Mouse (Mus musculus) liver, postnatal 0 days (tissue): ENCODE measurements around the gene Obsl1. TPM values are rescaled to one million over a fixed set of nuclear protein-coding genes. Genes with fewer than 3 reads are reported as not detected.

ENCODE experiments used
- ATAC-seq: fragments of 200-750 bp; cut with Nextera tagmentation; 2 replicates; pipeline ENCODE4 v1.8.0; 2017; ENCODE audit warnings: mild to moderate bottlenecking, moderate library complexity
- DNase-seq: peaks from one replicate; pipeline ENCODE4 v3.0.0-alpha.2; 2016
- H3K27ac ChIP-seq: fragments of 300-500 bp; sonication (generic); 2 replicates; pipeline ENCODE4 v1.5.1; 2014; ENCODE audit warnings: antibody characterized with exemption, moderate library complexity, mild to moderate bottlenecking, low read depth
- H3K27me3 ChIP-seq: fragments of 300-500 bp; sonication (generic); 2 replicates; pipeline ENCODE4 v1.6.1; 2014; ENCODE audit warnings: low read length, control low read depth, mixed read lengths; ENCODE audit not compliant: insufficient read depth
- H3K36me3 ChIP-seq: fragments of 300-500 bp; sonication (generic); replicated peaks from 2 replicates; pipeline ENCODE4 v1.6.1; 2014; ENCODE audit warnings: mild to moderate bottlenecking, control low read depth, low read length, moderate library complexity, mixed read lengths; ENCODE audit not compliant: insufficient read depth
- H3K4me1 ChIP-seq: fragments of 300-500 bp; sonication (generic); 2 replicates; pipeline ENCODE4 v1.6.1; 2014; ENCODE audit warnings: antibody characterized with exemption, mild to moderate bottlenecking, control low read depth; ENCODE audit not compliant: insufficient read depth
- H3K4me2 ChIP-seq: fragments of 300-500 bp; sonication (generic); 2 replicates; pipeline ENCODE4 v1.6.1; 2014; ENCODE audit warnings: low read depth, mild to moderate bottlenecking, low read length, moderate library complexity, mixed read lengths
- H3K4me3 ChIP-seq: fragments of 300-500 bp; sonication (generic); 2 replicates; pipeline ENCODE4 v1.5.1; 2014; ENCODE audit warnings: low read depth, low read length
- H3K9ac ChIP-seq: fragments of 300-500 bp; sonication (generic); replicated peaks from 2 replicates; pipeline ENCODE4 v1.6.1; 2014; ENCODE audit warnings: mild to moderate bottlenecking, moderate library complexity
- H3K9me3 ChIP-seq: fragments of 300-500 bp; sonication (generic); 2 replicates; pipeline ENCODE4 v1.6.1; 2016; ENCODE audit warnings: mild to moderate bottlenecking, control low read depth, low read length, mixed read lengths
- CTCF ChIP-seq: sonication (generic); IDR thresholded peaks from 2 replicates; pipeline ENCODE4 v1.5.1; 2016; ENCODE audit warnings: antibody characterized with exemption, low read depth
- EP300 ChIP-seq: IDR thresholded peaks from 2 replicates; pipeline ENCODE4 v1.6.1; 2016; ENCODE audit warnings: antibody characterized with exemption, low read depth, mild to moderate bottlenecking
- WGBS: fragments of 180-500 bp; shearing (Covaris S2); extraction: QIAGEN DNeasy Blood & Tissue Kit; methylation state at CpG from one replicate; pipeline ENCODE4 v1.1.7; 2014; ENCODE audit not compliant: insufficient replicate concordance; 5-methylcytosine and 5-hydroxymethylcytosine counted together
- polyA plus RNA-seq: library from polyadenylated mRNA; unstranded; fragments of >200 nt; fragmentation: Nextera tagmentation; extraction: Ambion mirVana; gene quantifications from 2 replicates; pipeline ENCODE4 v1.2.1, GENCODE M21; 2015

Obsl1 gene
- polyA plus RNA-seq, 1 experiment from 2014 or later: 3.4 TPM

GRCm38 (mm10) chr1:75477966-75478290, 28.3 kb downstream of the Obsl1 start:
- ATAC-seq: no peak
- Histone ChIP-seq H3K9ac (no peak overlapping the region), H3K4me1 (peaks cover 22% of the 10 kb centered on the region), H3K4me2 (peak overlapping the region; percentile 96), H3K36me3 (0 out of 2 replicates have a peak, but pooled peaks cover 6% of the 10 kb centered on the region), H3K27ac (no peak overlapping the region), H3K27me3 (peaks cover 55% of the 10 kb centered on the region), H3K4me3 (peak overlapping the region; percentile 66; the same call in 1 of the 2 replicates), H3K9me3 (no peaks in the 10 kb centered on the region)
- DNase-seq: no peak
- TF ChIP-seq CTCF (no peak), EP300 (no peak)
- WGBS: 41% methylated on average over 3 of the region's 3 CpGs

GRCm38 (mm10) chr1:75477264-75477965, 28.8 kb downstream of the Obsl1 start:
- H3K4me3 ChIP-seq: 0 out of 2 replicates have a peak overlapping the region, but pooled peaks have one; percentile 15
- peaks cover 22% of the 10 kb centered on the region for H3K4me1 ChIP-seq
- H3K9ac ChIP-seq: no peak overlapping the region
- H3K9me3 ChIP-seq: no peaks in the 10 kb centered on the region
- 0 out of 2 replicates have a peak, but pooled peaks cover 6% of the 10 kb centered on the region for H3K36me3 ChIP-seq
- peak; percentile 86 for TF ChIP-seq CTCF
- no peak for TF ChIP-seq EP300
- peak overlapping the region; percentile 36 for H3K4me2 ChIP-seq
- H3K27ac ChIP-seq: no peak overlapping the region
- peak; percentile 16 for ATAC-seq
- peak; percentile 90 for DNase-seq
- peaks cover 50% of the 10 kb centered on the region for H3K27me3 ChIP-seq
- WGBS: 10% methylated on average over 35 of the region's 35 CpGs

GRCm38 (mm10) chr1:75476441-75476840, 29.8 kb downstream of the Obsl1 start:
- H3K4me1 ChIP-seq: peaks cover 22% of the 10 kb centered on the region
- peaks cover 40% of the 10 kb centered on the region for H3K27me3 ChIP-seq
- H3K27ac ChIP-seq: no peak overlapping the region
- H3K36me3 ChIP-seq: 0 out of 2 replicates have a peak, but pooled peaks cover 6% of the 10 kb centered on the region
- no peak overlapping the region for H3K9ac ChIP-seq
- no peaks in the 10 kb centered on the region for H3K9me3 ChIP-seq
- ATAC-seq: no peak
- H3K4me2 ChIP-seq: no peak overlapping the region
- 87% methylated on average over 11 of the region's 11 CpGs for WGBS
- H3K4me3 ChIP-seq: no peak overlapping the region
- TF ChIP-seq EP300: no peak
- no peak for TF ChIP-seq CTCF
- no peak for DNase-seq

GRCm38 (mm10) chr1:75469287-75469825, 36.9 kb downstream of the Obsl1 start:
- Histone ChIP-seq H3K36me3 (0 out of 2 replicates have a peak, but pooled peaks cover 2% of the 10 kb centered on the region), H3K27ac (no peak overlapping the region), H3K27me3 (peaks cover 38% of the 10 kb centered on the region), H3K9ac (no peak overlapping the region), H3K9me3 (no peaks in the 10 kb centered on the region), H3K4me2 (no peak overlapping the region), H3K4me1 (0 out of 2 replicates have a peak, but pooled peaks cover 4% of the 10 kb centered on the region), H3K4me3 (no peak overlapping the region)
- DNase-seq: no peak
- 73% methylated on average over 17 of the region's 17 CpGs for WGBS
- no peak for ATAC-seq
- TF ChIP-seq EP300: no peak
- no peak for TF ChIP-seq CTCF

GRCm38 (mm10) chr1:75467215-75467927, 38.9 kb downstream of the Obsl1 start:
- Histone ChIP-seq H3K4me3 (no peak overlapping the region), H3K9me3 (no peaks in the 10 kb centered on the region), H3K27ac (no peak overlapping the region), H3K9ac (no peak overlapping the region), H3K4me1 (0 out of 2 replicates have a peak, but pooled peaks cover 10% of the 10 kb centered on the region), H3K27me3 (peaks cover 42% of the 10 kb centered on the region), H3K36me3 (no peaks in the 10 kb centered on the region), H3K4me2 (no peak overlapping the region)
- TF ChIP-seq CTCF (peak; percentile 90), EP300 (no peak)
- ATAC-seq (peak; percentile 66), DNase-seq (peak; percentile 82)
- WGBS: 11% methylated on average over 14 of the region's 14 CpGs

- peak; percentile 51 for ATAC-seq
- H3K27ac ChIP-seq: no peak overlapping the region
- no peak overlapping the region for H3K4me3 ChIP-seq
- peak overlapping the region; percentile 3; the same call in 1 of the 2 replicates for H3K4me2 ChIP-seq
- no peak for DNase-seq
- H3K9me3 ChIP-seq: no peaks in the 10 kb centered on the region
- H3K9ac ChIP-seq: peak overlapping the region; percentile 30; the same call in 1 of the 2 replicates
- WGBS: 51% methylated on average over 5 of the region's 5 CpGs
- H3K4me1 ChIP-seq: 0 out of 2 replicates have a peak, but pooled peaks cover 10% of the 10 kb centered on the region
- TF ChIP-seq CTCF: no peak
- TF ChIP-seq EP300: no peak; the same call in 1 of the 2 replicates
- no peaks in the 10 kb centered on the region for H3K36me3 ChIP-seq
- H3K27me3 ChIP-seq: peaks cover 41% of the 10 kb centered on the region
Observed at GRCm38 (mm10) chr1:75463652-75464204, 42.5 kb downstream of the Obsl1 start.
